Mouse (Mus musculus) stomach, postnatal 0 days (tissue): ENCODE measurements around the gene Hspa12b.

ENCODE experiments used
- CTCF ChIP-seq: IDR thresholded peaks from 2 replicates; pipeline ENCODE4 v1.5.1; 2016; ENCODE audit warnings: antibody characterized with exemption, low read depth, mild to moderate bottlenecking, moderate library complexity
- EP300 ChIP-seq: optimal IDR thresholded peaks from 2 replicates; pipeline ENCODE3; 2016; ENCODE audit warnings: antibody characterized with exemption

GRCm38 (mm10) chr2:131175945-131176309, 48.8 kb downstream of the Hspa12b start:
- TF ChIP-seq CTCF (no peak), EP300 (no peak)
